Mouse (Mus musculus) liver, postnatal 0 days (tissue): ENCODE measurements around the gene Zfp3. TPM values are rescaled to one million over a fixed set of nuclear protein-coding genes. Genes with fewer than 3 reads are reported as not detected.
"Not testable (repeated sequence)": the region's sequence is repeated elsewhere in the genome, so short reads cannot be mapped to it uniquely, and the experiment has no call there.

Experiments
- ATAC-seq: fragments of 200-750 bp; cut with Nextera tagmentation; 2 replicates; pipeline ENCODE4 v1.8.0; 2017; ENCODE audit warnings: mild to moderate bottlenecking, moderate library complexity
- DNase-seq: peaks from one replicate; pipeline ENCODE4 v3.0.0-alpha.2; 2016
- H3K27ac ChIP-seq: fragments of 300-500 bp; sonication (generic); 2 replicates; pipeline ENCODE4 v1.5.1; 2014; ENCODE audit warnings: antibody characterized with exemption, moderate library complexity, mild to moderate bottlenecking, low read depth
- H3K27me3 ChIP-seq: fragments of 300-500 bp; sonication (generic); 2 replicates; pipeline ENCODE4 v1.6.1; 2014; ENCODE audit warnings: low read length, control low read depth, mixed read lengths; ENCODE audit not compliant: insufficient read depth
- H3K36me3 ChIP-seq: fragments of 300-500 bp; sonication (generic); replicated peaks from 2 replicates; pipeline ENCODE4 v1.6.1; 2014; ENCODE audit warnings: mild to moderate bottlenecking, control low read depth, low read length, moderate library complexity, mixed read lengths; ENCODE audit not compliant: insufficient read depth
- H3K4me1 ChIP-seq: fragments of 300-500 bp; sonication (generic); 2 replicates; pipeline ENCODE4 v1.6.1; 2014; ENCODE audit warnings: antibody characterized with exemption, mild to moderate bottlenecking, control low read depth; ENCODE audit not compliant: insufficient read depth
- H3K4me2 ChIP-seq: fragments of 300-500 bp; sonication (generic); 2 replicates; pipeline ENCODE4 v1.6.1; 2014; ENCODE audit warnings: low read depth, mild to moderate bottlenecking, low read length, moderate library complexity, mixed read lengths
- H3K4me3 ChIP-seq: fragments of 300-500 bp; sonication (generic); 2 replicates; pipeline ENCODE4 v1.5.1; 2014; ENCODE audit warnings: low read depth, low read length
- H3K9ac ChIP-seq: fragments of 300-500 bp; sonication (generic); replicated peaks from 2 replicates; pipeline ENCODE4 v1.6.1; 2014; ENCODE audit warnings: mild to moderate bottlenecking, moderate library complexity
- H3K9me3 ChIP-seq: fragments of 300-500 bp; sonication (generic); 2 replicates; pipeline ENCODE4 v1.6.1; 2016; ENCODE audit warnings: mild to moderate bottlenecking, control low read depth, low read length, mixed read lengths
- CTCF ChIP-seq: sonication (generic); IDR thresholded peaks from 2 replicates; pipeline ENCODE4 v1.5.1; 2016; ENCODE audit warnings: antibody characterized with exemption, low read depth
- EP300 ChIP-seq: IDR thresholded peaks from 2 replicates; pipeline ENCODE4 v1.6.1; 2016; ENCODE audit warnings: antibody characterized with exemption, low read depth, mild to moderate bottlenecking
- WGBS: fragments of 180-500 bp; shearing (Covaris S2); extraction: QIAGEN DNeasy Blood & Tissue Kit; methylation state at CpG from one replicate; pipeline ENCODE4 v1.1.7; 2014; ENCODE audit not compliant: insufficient replicate concordance; 5-methylcytosine and 5-hydroxymethylcytosine counted together
- polyA plus RNA-seq: library from polyadenylated mRNA; unstranded; fragments of >200 nt; fragmentation: Nextera tagmentation; extraction: Ambion mirVana; gene quantifications from 2 replicates; pipeline ENCODE4 v1.2.1, GENCODE M21; 2015

Zfp3 gene
- polyA plus RNA-seq, 1 experiment from 2014 or later, result 1.9 TPM

- Histone ChIP-seq H3K36me3 (no peaks in the 10 kb centered on the region), H3K4me2 (no peak overlapping the region), H3K27me3 (no peaks in the 10 kb centered on the region), H3K9me3 (0 out of 2 replicates have a peak, but pooled peaks cover 2% of the 10 kb centered on the region), H3K9ac (no peak overlapping the region), H3K27ac (no peak overlapping the region), H3K4me3 (no peak overlapping the region), H3K4me1 (no peaks in the 10 kb centered on the region)
- WGBS, result 53% methylated on average over 4 of the region's 4 CpGs
- TF ChIP-seq EP300 (no peak), CTCF (no peak)
- DNase-seq (no peak), ATAC-seq (no peak)
These were observed 11.5 kb upstream of the Zfp3 start for GRCm38 (mm10) chr11:70752337-70753017.

GRCm38 (mm10) chr11:70753146-70753545, 10.9 kb upstream of the Zfp3 start:
- TF ChIP-seq EP300 (no peak), CTCF (no peak)
- H3K9me3 ChIP-seq, result 0 out of 2 replicates have a peak, but pooled peaks cover 2% of the 10 kb centered on the region
- H3K4me3 ChIP-seq, result no peak overlapping the region
- no peak overlapping the region for H3K4me2 ChIP-seq
- no peaks in the 10 kb centered on the region for H3K27me3 ChIP-seq
- 85% methylated on average over 10 of the region's 10 CpGs for WGBS
- DNase-seq (no peak), ATAC-seq (no peak)
- H3K27ac ChIP-seq, result no peak overlapping the region
- no peaks in the 10 kb centered on the region for H3K36me3 ChIP-seq
- no peaks in the 10 kb centered on the region for H3K4me1 ChIP-seq
- no peak overlapping the region for H3K9ac ChIP-seq

- H3K9ac ChIP-seq, result no peak overlapping the region
These were observed 9.5 kb upstream of the Zfp3 start for GRCm38 (mm10) chr11:70754476-70754875.

GRCm38 (mm10) chr11:70754958-70755357, 9.1 kb upstream of the Zfp3 start:
- no peak for ATAC-seq
- no peak overlapping the region for H3K4me3 ChIP-seq
- no peak for DNase-seq
- H3K9ac ChIP-seq, result no peak overlapping the region
- no peak overlapping the region for H3K4me2 ChIP-seq
- no peaks in the 10 kb centered on the region for H3K4me1 ChIP-seq
- 65% methylated on average over 7 of the region's 7 CpGs for WGBS
- no peaks in the 10 kb centered on the region for H3K27me3 ChIP-seq
- H3K36me3 ChIP-seq, result no peaks in the 10 kb centered on the region
- no peak; the same call in 1 of the 2 replicates for TF ChIP-seq CTCF
- no peak for TF ChIP-seq EP300
- no peaks in the 10 kb centered on the region for H3K9me3 ChIP-seq
- H3K27ac ChIP-seq, result no peak overlapping the region

More at GRCm38 (mm10) chr11:70754476-70754875, 9.5 kb upstream of the Zfp3 start:
- no peak for DNase-seq
- H3K9me3 ChIP-seq, result no peaks in the 10 kb centered on the region
- H3K4me2 ChIP-seq, result no peak overlapping the region
- H3K4me3 ChIP-seq, result no peak overlapping the region
- H3K36me3 ChIP-seq, result no peaks in the 10 kb centered on the region
- H3K4me1 ChIP-seq, result no peaks in the 10 kb centered on the region
- no peaks in the 10 kb centered on the region for H3K27me3 ChIP-seq
- TF ChIP-seq EP300 (no peak), CTCF (no peak)
- ATAC-seq, result no peak
- 62% methylated on average over 4 of the region's 4 CpGs for WGBS
- no peak overlapping the region for H3K27ac ChIP-seq

- no peak overlapping the region for H3K4me3 ChIP-seq
- H3K9me3 ChIP-seq, result no peaks in the 10 kb centered on the region
- WGBS, result 4% methylated on average over 7 of the region's 7 CpGs
- H3K27me3 ChIP-seq, result no peaks in the 10 kb centered on the region
- peak; percentile 88 for DNase-seq
- no peak overlapping the region for H3K27ac ChIP-seq
- no peak overlapping the region for H3K4me2 ChIP-seq
- H3K36me3 ChIP-seq, result no peaks in the 10 kb centered on the region
- H3K4me1 ChIP-seq, result no peaks in the 10 kb centered on the region
- no peak overlapping the region for H3K9ac ChIP-seq
- TF ChIP-seq CTCF (peak; percentile 96), EP300 (no peak)
- peak; percentile 72 for ATAC-seq
These were observed 8.4 kb upstream of the Zfp3 start for GRCm38 (mm10) chr11:70755645-70756044.

GRCm38 (mm10) chr11:70760446-70760845, 3.6 kb upstream of the Zfp3 start:
- H3K36me3 ChIP-seq, H3K27ac ChIP-seq, H3K4me2 ChIP-seq, ATAC-seq, H3K4me1 ChIP-seq, DNase-seq, H3K4me3 ChIP-seq, H3K9me3 ChIP-seq, H3K27me3 ChIP-seq, H3K9ac ChIP-seq: not testable (repeated sequence)
- WGBS, result 52% methylated on average over 3 of the region's 3 CpGs
